Mouse (Mus musculus) heart, adult 2 months (tissue): ENCODE data around the gene Acap2.

Experiments used
- CTCF ChIP-seq: fragments of 200-600 bp; IDR thresholded peaks from 2 replicates; pipeline ENCODE4 v1.8.1; 2022; ENCODE audit warnings: antibody characterized with exemption, mild to moderate bottlenecking, moderate library complexity
- EP300 ChIP-seq: fragments of 200-500 bp; IDR thresholded peaks from 2 replicates; pipeline ENCODE4 v1.6.1; 2011; ENCODE audit warnings: low read depth, low read length, control low read depth; ENCODE audit not compliant: insufficient read depth
- POLR2A ChIP-seq: fragments of 200-500 bp; IDR thresholded peaks from 2 replicates; pipeline ENCODE4 v1.6.1; 2011; ENCODE audit warnings: mild to moderate bottlenecking, low read depth, low read length, control low read depth; ENCODE audit not compliant: insufficient read depth

DNA sequence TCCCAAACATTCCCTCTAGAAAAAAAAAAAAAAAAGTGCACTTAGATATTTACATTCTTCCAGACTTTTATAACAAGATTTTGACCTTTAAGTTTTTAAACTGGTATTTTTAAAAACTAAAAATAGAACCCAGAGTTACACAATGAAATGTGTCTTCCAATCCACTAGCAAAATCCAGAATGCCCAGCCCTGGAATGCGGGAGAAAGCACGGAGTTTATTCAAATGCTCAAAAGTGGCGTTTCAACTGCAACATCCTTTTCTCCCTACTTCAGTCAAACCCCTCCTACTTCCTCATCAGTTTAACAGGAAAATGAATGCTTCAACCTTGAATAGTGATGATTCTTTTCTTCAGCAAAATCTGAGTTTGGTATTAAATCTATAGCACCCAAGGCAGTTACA is 4.1 kb downstream of the Acap2 start:
- TF ChIP-seq POLR2A (no peak), CTCF (no peak), EP300 (no peak)
